Mouse (Mus musculus): ENCODE results near the gene Smim26.

Smim26 gene

GRCm38 (mm10) chr2:144635644-144636320, 41.9 kb downstream of the Smim26 start:
- DNase-seq (ENCODE audit: low read depth, low spot score), result peak; percentile 62

DNA sequence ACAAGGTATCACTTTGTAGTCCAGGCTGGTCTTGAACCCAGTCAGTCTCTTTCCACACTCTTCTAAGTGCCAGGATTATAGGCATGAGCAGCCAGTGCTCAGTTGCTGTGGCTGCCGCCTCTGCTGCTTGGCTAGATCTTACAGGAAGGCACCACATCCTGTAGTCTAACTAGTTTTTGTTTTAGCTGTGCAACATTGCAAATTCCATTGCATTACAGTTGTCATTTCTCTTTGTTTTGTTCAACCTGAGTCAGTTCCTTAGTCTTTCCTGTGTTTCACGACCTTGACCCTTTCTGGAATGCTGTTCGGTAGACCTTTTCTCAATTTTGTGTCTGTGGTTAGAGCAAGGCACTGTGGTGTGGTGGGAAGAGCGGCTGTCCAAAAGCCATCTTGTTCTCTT, 43.4 kb downstream of the Smim26 start:
- peak; percentile 19 for DNase-seq (ENCODE audit: low read depth, low spot score)

DNA sequence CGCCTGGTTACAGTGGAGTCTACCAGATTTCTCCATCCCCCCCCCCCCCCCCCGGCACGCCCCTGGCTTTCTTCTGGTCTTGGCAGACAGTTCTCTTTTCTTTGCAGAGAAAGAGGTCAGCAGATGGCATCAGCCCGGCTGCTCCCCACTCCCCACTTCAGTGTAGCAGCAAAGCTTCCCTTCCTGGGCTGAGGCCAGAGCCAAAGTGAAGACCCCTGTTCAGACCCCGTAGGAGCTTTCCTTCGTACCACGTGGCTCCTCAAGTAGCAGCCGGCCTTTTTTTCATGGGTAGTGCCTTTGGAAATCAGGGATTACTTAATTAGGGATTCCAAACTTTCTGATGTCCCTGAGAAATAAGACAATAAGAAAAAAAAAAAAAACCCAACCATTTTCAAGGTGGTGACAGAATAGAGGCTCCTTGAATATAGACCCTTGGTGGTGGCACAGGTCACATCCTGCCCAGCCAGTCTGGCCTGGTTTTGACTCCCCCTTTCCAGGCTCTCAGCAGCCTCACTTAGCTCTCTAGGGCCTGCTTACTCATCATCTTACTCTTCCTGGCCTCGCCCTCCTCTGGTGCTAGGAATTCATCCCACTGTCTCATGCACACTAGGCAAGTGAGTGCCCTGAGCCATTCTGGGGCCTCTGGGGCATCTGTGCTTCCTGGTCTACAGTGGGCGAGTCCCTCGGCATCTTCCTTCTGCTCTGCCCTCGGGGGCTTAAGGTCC, 44.0 kb downstream of the Smim26 start:
- no peak for DNase-seq (ENCODE audit: low read depth, low spot score)

- no peak for DNase-seq (ENCODE audit: low read depth, low spot score)
Measured at GRCm38 (mm10) chr2:144638719-144639118, 44.9 kb downstream of the Smim26 start.

DNA sequence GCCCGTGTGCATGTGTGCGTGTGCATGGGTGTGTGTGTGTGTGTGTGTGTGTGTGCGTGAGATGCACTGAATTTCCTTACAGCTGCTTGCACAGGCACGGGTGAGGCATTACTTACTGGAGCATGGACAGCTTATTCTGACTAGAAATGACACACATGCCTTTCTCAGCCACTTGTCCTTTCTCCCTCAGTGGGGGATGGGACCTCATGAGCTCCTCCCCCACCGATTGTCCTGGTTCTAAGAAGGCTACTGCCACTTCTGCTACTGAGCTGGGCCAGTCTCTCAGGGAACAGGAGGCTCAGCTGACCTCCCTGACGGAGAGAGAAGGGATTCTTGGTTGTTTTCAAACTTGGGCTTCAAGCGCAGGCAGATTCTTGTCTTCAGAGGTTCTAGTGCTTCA, 46.2 kb downstream of the Smim26 start:
- no peak for DNase-seq (ENCODE audit: low read depth, low spot score)

GRCm38 (mm10) chr2:144641991-144642390, 48.1 kb downstream of the Smim26 start:
- DNase-seq (ENCODE audit: low read depth, low spot score), result no peak

All from ES-CJ7 (cell line).